Mouse (Mus musculus) brown adipose tissue, adult 24 weeks (tissue): ENCODE measurements around the gene Usp34. TPM values are rescaled to one million over a fixed set of nuclear protein-coding genes. Genes with fewer than 3 reads are reported as not detected.
"Not testable (repeated sequence)": the region's sequence is repeated elsewhere in the genome, so short reads cannot be mapped to it uniquely, and the experiment has no call there.

Source experiments
- H3K27ac ChIP-seq: fragments of 200-500 bp; replicated peaks from 2 replicates; pipeline ENCODE4 v1.5.1; 2012; ENCODE audit warnings: low read depth, mild to moderate bottlenecking, low read length
- H3K4me1 ChIP-seq: fragments of 200-500 bp; 2 replicates; pipeline ENCODE4 v1.6.1; 2012; ENCODE audit warnings: low read length, mixed read lengths; ENCODE audit not compliant: control insufficient read depth, insufficient read depth, insufficient read length
- H3K4me3 ChIP-seq: fragments of 200-500 bp; 2 replicates; pipeline ENCODE4 v1.5.1; 2012; ENCODE audit warnings: low read depth, mild to moderate bottlenecking, low read length, moderate library complexity; ENCODE audit not compliant: insufficient read depth
- polyA plus RNA-seq: library from polyadenylated mRNA; stranded (reverse); fragments of >200 nt; gene quantifications from 2 replicates; pipeline ENCODE4 v1.2.4, GENCODE M21; 2012; ENCODE audit not compliant: missing spikeins, insufficient read depth, insufficient read length

The Usp34 gene
- polyA plus RNA-seq, 1 experiment, result 15.9 TPM

DNA sequence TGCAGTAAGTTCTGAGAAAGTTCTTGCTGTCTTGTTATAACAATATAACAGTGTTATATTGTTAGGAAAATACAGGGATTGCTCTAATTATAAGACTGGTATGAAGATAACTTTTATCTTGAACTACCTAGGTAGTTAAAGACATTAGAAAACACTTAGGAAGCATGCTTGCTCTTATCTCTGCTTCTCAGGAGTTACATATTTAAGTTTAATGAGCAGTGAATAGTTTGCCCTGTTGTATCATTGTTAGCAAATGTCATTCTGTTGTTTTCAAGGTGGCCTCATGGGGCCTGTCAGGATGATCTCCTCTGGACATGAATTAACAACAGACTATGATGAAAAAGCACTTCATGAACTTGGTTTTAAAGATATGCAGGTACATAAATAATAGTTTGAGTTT lies 85.9 kb downstream of the Usp34 start:
- H3K4me3 ChIP-seq, result no peak overlapping the region
- no peaks in the 10 kb centered on the region for H3K4me1 ChIP-seq
- H3K27ac ChIP-seq, result no peak overlapping the region

GRCm38 (mm10) chr11:23396608-23397007 lies 89.9 kb downstream of the Usp34 start:
- Histone ChIP-seq H3K4me3 (no peak overlapping the region), H3K27ac (no peak overlapping the region), H3K4me1 (no peaks in the 10 kb centered on the region)

DNA sequence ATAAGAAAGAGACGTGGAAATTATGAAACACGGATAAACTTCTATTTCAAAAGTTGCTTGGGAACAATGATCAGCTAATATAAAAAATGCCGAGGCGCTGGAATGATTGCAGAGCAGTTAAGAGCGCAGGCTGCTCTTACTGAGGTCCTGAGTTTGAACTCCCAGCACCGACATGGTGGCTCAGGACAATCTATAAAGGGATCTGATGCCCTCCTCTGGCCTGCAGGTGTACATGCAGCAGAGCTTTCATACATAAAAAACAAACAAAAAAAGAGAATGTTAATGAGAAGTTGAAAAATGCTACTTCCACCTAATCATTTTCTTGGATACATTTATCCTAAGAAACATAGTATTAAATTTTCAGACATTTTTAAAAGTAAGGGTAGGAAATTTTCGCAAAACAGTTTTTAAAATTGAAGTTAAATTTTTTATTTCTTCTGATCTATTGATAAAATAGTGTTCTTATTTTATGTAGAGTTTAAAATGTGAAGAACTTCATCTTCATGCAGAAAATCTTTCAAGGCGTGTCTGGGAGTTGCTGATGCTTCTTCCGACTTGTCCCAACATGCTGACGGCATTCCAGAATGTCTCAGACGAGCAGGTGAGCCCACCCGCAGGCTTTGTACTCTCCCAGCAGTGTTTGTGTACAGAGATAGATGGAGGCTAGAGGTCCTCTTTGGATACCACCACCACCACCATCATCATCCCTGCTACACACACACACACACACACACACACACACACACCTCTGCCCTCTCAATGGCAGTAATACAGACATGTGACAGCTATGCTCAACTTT lies 94.5 kb downstream of the Usp34 start:
- Histone ChIP-seq H3K27ac (no peak overlapping the region), H3K4me1 (no peaks in the 10 kb centered on the region), H3K4me3 (no peak overlapping the region)

DNA sequence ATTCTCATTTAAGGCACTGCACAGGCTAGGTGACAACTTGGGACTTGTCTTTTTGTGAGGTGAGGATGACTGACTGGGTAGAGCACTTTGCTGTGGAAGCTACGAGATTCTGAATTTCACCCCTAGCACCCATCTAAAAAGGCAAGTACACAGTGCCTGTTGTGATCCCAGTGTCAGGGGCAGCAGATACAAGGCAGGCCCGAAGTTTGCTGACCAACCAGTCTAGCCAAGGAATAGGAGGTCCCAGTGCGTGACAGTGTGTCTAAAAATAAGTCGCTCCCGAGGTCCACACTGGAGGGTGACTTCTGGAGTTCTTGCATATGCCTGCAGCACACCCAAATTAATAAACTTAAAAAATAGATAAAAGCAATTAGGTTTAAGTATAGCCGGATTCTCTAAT lies 121.6 kb downstream of the Usp34 start:
- no peaks in the 10 kb centered on the region for H3K4me1 ChIP-seq
- no peak overlapping the region for H3K4me3 ChIP-seq
- H3K27ac ChIP-seq, result no peak overlapping the region

DNA sequence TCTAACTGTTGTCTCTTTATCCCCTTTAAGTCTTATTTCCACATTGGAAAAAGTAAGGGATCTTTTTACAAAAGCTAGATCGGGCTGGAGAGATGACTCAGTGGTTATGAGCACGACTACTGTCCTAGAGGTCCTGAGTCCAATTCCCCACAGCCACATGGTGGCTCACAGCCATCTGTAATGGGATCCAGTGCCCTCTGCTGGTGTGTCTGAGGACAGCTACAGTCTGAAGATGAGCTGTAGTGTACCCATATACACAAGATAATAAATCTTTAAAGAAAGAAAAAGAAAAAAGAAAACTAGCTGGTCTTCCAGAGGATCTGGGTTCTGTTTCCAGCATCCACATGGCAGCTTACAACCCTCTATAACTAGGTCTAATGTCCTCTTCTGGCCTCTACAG lies 123.3 kb downstream of the Usp34 start:
- Histone ChIP-seq H3K27ac (no peak overlapping the region), H3K4me1 (no peaks in the 10 kb centered on the region), H3K4me3 (no peak overlapping the region)

DNA sequence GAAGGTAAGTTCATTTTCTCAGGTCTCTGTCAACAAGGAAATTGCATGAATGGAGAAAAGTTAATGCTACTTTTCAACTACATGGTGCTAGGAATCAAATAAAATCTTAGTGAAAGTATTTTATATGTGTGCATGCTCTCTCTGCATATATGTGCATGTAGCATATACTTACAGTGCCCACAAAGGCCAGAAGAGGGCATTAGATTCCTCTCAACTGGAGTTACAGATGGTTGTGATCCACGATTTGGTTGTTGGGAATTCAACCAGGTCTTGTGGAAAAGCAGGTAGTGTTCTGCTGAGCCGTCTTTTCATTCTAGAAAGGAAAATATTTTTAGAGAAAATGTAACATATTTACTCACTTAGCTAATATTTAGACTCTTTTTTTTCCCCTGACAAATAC lies 129.4 kb downstream of the Usp34 start:
- H3K27ac ChIP-seq, result no peak overlapping the region
- no peaks in the 10 kb centered on the region for H3K4me1 ChIP-seq
- H3K4me3 ChIP-seq, result no peak overlapping the region

GRCm38 (mm10) chr11:23465862-23466261 lies 159.2 kb downstream of the Usp34 start:
- not testable (repeated sequence) for H3K27ac ChIP-seq, H3K4me1 ChIP-seq, H3K4me3 ChIP-seq

DNA sequence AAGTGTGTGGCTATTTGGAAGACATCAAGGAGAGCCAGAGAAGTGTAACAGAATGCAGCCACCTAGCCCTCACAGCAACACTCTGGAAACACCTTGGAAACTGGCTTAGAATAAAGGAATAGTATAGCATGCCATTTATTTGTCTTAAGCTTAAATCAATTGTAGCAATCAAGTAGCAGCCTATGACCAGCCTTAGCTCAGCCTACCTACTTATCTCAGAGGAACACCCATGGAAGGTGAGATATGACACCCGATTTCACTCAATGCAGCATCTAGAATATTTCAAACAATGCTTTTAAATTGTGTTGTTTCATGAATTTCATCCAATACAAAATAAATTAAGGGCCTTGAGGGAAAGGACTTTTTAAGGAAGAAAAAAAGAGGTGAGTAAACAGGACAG lies 183.3 kb downstream of the Usp34 start:
- H3K27ac ChIP-seq, result no peak overlapping the region
- no peaks in the 10 kb centered on the region for H3K4me1 ChIP-seq
- H3K4me3 ChIP-seq, result no peak overlapping the region

DNA sequence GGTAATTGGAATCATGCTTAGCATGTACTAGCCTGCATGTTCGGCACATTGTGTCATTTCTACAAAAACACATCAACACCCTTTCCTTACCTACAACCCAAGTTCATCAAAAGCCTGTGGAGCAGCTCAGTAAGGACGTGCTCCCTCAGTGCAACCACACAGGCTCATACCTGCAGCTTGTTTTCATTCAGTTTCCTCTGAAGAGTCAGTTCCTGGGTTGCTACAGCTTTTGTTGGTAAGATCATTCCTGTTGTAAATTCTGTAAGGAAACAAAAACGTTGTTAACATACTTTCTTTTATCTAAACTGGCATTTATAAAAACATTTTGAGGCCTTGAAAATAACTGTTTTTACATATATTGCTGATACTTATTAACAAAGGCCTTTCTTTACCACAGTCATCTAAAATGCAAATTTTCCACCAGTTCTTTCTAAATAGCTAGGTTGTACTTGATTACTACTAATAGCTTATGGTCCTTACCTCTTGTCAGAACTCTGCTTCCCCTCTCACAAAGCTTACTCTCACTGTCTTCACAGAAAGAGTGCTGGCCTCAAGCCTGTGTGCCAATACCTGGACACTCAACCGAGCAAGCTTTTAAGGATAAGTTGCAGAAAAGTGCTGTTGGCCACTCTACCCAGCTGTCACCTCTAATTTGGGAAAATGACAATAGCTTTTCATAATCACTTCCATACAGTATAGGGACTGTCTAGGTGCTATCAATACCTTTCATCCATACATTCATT lies 185.5 kb downstream of the Usp34 start:
- Histone ChIP-seq H3K4me3 (no peak overlapping the region), H3K27ac (no peak overlapping the region), H3K4me1 (peaks cover 5% of the 10 kb centered on the region)

DNA sequence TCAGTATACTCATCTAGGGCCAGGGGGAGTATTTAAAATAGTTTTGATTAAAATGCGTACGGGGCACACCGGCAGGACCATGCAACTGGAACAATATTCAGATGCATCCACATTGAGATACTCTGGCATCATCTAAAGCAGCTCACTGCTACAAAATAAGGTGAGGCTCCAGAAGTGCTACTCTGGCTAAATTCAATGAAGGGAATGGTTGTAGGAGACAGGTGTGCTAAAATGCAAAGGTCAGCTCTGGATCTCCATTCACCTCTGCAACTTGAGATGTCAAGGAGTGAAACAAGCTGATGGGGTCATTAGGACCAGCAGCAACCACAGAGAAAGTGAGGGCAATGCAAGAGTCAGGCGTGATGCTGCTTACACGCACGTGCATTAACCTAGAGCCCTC lies 188.5 kb downstream of the Usp34 start:
- Histone ChIP-seq H3K27ac (no peak overlapping the region), H3K4me1 (peaks cover 5% of the 10 kb centered on the region), H3K4me3 (no peak overlapping the region)

GRCm38 (mm10) chr11:23496661-23497060 lies 190.0 kb downstream of the Usp34 start:
- H3K27ac ChIP-seq, result no peak overlapping the region
- peak overlapping the region; percentile 74 for H3K4me3 ChIP-seq
- H3K4me1 ChIP-seq, result peaks cover 5% of the 10 kb centered on the region

DNA sequence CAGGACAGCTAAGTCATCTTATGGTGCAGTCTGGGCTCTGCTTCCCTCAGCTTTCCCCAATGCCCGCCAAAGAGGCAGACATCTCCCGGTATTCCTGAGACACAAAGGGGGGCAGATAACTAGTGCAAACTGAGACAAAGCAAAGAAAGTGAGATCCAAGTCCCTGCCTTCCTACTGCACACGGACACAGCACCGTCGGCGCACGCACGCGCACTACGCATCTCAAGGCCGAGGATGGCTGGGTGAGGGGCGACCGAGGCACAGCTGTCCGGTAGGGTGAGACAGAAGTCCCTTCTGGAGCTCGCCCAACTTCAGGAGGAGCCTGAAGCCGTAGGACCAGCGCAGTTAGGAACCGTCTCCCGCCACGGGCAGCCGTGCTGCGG lies 190.6 kb downstream of the Usp34 start:
- Histone ChIP-seq H3K4me3 (peak overlapping the region; percentile 74), H3K27ac (peak overlapping the region; percentile 83), H3K4me1 (peaks cover 5% of the 10 kb centered on the region)

- Histone ChIP-seq H3K4me1 (peaks cover 5% of the 10 kb centered on the region), H3K4me3 (peak within 1 kb of the TSS; percentile 74), H3K27ac (peak within 1 kb of the TSS; percentile 83)
Measured at GRCm38 (mm10) chr11:23497718-23498509, 191.2 kb downstream of the Usp34 start, which contains the start of gene Ahsa2. TSS of gene Ahsa2 (minus strand) at chr11:23498030.

DNA sequence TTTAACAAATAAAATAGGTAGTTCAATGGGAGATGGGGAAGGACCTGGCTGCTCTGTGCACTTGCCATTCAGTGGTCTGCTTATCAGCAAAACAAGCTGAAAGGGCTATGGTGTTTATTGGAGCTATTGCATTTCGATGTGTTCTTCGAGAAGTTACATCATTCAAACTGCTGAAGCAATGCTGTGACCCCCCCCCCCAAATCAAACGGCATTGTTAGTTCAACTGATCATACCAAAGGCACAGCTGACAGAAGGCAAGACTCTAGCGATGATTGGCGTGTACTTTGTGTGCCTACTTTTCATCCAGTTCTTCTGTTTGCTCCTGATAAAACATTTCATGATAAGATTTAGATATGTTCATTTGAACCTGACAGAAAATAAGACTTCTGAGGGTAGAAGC lies 191.9 kb downstream of the Usp34 start:
- no peak overlapping the region for H3K27ac ChIP-seq
- peak overlapping the region; percentile 52; the same call in 1 of the 2 replicates for H3K4me3 ChIP-seq
- H3K4me1 ChIP-seq, result peaks cover 5% of the 10 kb centered on the region

- not testable (repeated sequence) for H3K4me1 ChIP-seq, H3K4me3 ChIP-seq, H3K27ac ChIP-seq
Measured at GRCm38 (mm10) chr11:23504801-23505200, 198.1 kb downstream of the Usp34 start.
